Mouse (Mus musculus) 416B (cell line): ENCODE data around the gene Olfr478.
"Not testable (repeated sequence)": the region's sequence is repeated elsewhere in the genome, so short reads cannot be mapped to it uniquely, and the experiment has no call there.

Experiments
- DNase-seq: peaks from one replicate; pipeline ENCODE4 v3.0.0; 2011; ENCODE audit warnings: low read depth

Gene Olfr478

GRCm38 (mm10) chr7:108033889-108034288, at the start of gene Olfr478:
TSS of gene Olfr478 (minus strand) at chr7:108033989.
- DNase-seq: no peak

- DNase-seq: no peak
Measured at GRCm38 (mm10) chr7:108079555-108079954, 45.8 kb upstream of the Olfr478 start, which contains the start of gene Olfr481. TSS of gene Olfr481 (plus strand) at chr7:108079855.

- DNase-seq: no peak
Measured at GRCm38 (mm10) chr7:108067246-108067645, 33.5 kb upstream of the Olfr478 start, which contains the start of gene Olfr480. TSS of gene Olfr480 (minus strand) at chr7:108067346.

GRCm38 (mm10) chr7:108050393-108050792, 16.6 kb upstream of the Olfr478 start, which contains the start of gene Olfr479:
TSS of gene Olfr479 (plus strand) at chr7:108050693.
- no peak for DNase-seq

- not testable (repeated sequence) for DNase-seq
Measured at GRCm38 (mm10) chr7:108014256-108014655, 19.5 kb downstream of the Olfr478 start.

GRCm38 (mm10) chr7:107986393-107986792, 47.4 kb downstream of the Olfr478 start, which contains the start of gene Olfr477:
TSS of gene Olfr477 (plus strand) at chr7:107986693.
- DNase-seq: no peak
